Mouse (Mus musculus) midbrain, embryonic 15.5 days (tissue): ENCODE results near the gene Gnpat. TPM values are rescaled to one million over a fixed set of nuclear protein-coding genes. Genes with fewer than 3 reads are reported as not detected.
A peak's percentile ranks its signal among the peaks of the same experiment; 100 is the strongest.

Source experiments
- ATAC-seq: fragments of 200-750 bp; cut with Nextera tagmentation; replicated peaks from 2 replicates; pipeline ENCODE4 v1.8.0; 2017; ENCODE audit warnings: moderate TSS enrichment
- H3K27ac ChIP-seq: fragments of 300-500 bp; sonication (generic); 2 replicates; pipeline ENCODE4 v1.5.1; 2015; ENCODE audit warnings: mild to moderate bottlenecking, inconsistent platforms
- H3K27me3 ChIP-seq: fragments of 300-500 bp; sonication (generic); replicated peaks from 2 replicates; pipeline ENCODE4 v1.6.1; 2015; ENCODE audit warnings: inconsistent platforms
- H3K36me3 ChIP-seq: fragments of 300-500 bp; sonication (generic); replicated peaks from 2 replicates; pipeline ENCODE4 v1.6.1; 2015; ENCODE audit warnings: inconsistent platforms
- H3K4me1 ChIP-seq: fragments of 300-500 bp; sonication (generic); 2 replicates; pipeline ENCODE4 v1.6.1; 2015; ENCODE audit warnings: inconsistent platforms
- H3K4me2 ChIP-seq: fragments of 300-500 bp; sonication (generic); 2 replicates; pipeline ENCODE4 v1.6.1; 2015; ENCODE audit warnings: inconsistent platforms, mild to moderate bottlenecking, moderate library complexity
- H3K4me3 ChIP-seq: fragments of 300-500 bp; sonication (generic); 2 replicates; pipeline ENCODE4 v1.5.1; 2015; ENCODE audit warnings: mild to moderate bottlenecking, inconsistent platforms
- H3K9ac ChIP-seq: fragments of 300-500 bp; sonication (generic); 2 replicates; pipeline ENCODE4 v1.6.1; 2015; ENCODE audit warnings: mild to moderate bottlenecking, inconsistent platforms
- H3K9me3 ChIP-seq: fragments of 300-500 bp; sonication (generic); 2 replicates; pipeline ENCODE4 v1.6.1; 2016; ENCODE audit warnings: inconsistent platforms
- WGBS: fragments of 180-500 bp; shearing (Covaris S2); methylation state at CpG from one replicate; pipeline ENCODE4 v1.1.7; 2015; ENCODE audit warnings: mixed read lengths; 5-methylcytosine and 5-hydroxymethylcytosine counted together
- polyA plus RNA-seq: library from polyadenylated mRNA; unstranded; fragments of >200 nt; fragmentation: Nextera tagmentation; extraction: Ambion mirVana; gene quantifications from 2 replicates; pipeline ENCODE4 v1.2.1, GENCODE M21; 2015

Gnpat gene
- polyA plus RNA-seq = 77.5 and 83.9 TPM in 2 replicates

DNA sequence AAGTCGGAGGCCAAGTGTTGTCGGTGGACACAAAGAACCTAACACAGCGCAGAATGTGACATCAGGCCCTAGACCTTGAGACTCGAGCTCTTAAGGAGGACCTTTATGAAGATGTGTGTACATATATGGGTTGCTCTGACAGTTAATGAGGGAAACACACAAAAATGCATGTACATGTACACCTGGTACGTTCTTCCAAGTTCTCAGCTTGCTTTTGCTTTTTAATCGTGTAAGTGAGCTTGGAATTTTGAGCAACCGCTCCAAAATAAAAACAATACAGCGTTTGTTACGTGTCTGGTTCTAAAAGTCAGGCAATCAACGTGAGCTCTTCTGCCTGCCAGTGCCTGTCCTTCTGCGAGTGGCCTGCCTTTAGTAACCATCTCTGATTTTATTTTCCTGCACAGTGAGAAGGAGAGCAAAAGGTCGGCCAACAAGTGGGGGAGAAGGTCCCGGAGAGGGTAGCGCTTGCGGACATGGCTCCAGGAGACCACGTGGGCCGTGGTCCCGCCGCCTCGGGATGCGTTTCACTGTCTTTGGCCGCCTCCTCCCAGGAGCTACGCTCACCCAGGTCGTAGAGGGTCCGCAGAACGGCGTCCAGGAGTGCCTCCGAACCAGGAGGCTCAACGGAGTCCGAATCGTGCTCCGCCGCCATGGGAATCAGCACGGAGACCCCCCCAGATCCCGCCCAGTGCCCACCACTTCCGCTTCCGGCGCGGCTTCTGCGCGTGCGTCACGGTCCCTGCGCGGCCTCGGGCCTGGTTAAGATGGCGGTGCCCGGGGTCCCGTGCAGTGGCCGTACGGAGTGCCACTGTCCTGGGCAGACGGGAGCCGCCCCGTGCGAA lies at the start of gene Gnpat, which contains the start of gene 2810004N23Rik:
Gene Gnpat, plus strand, starts transcription at position 713 of the 842 bp plus-strand sequence.
Gene 2810004N23Rik, minus strand, starts transcription at position 800 of the 842 bp plus-strand sequence.
- no peaks in the 10 kb centered on the region for H3K9me3 ChIP-seq
- ATAC-seq = peak; percentile 99
- peak within 1 kb of the TSS; percentile 99 for H3K4me3 ChIP-seq
- H3K4me1 ChIP-seq = peaks cover 22% of the 10 kb centered on the region
- H3K27me3 ChIP-seq = no peaks in the 10 kb centered on the region
- H3K4me2 ChIP-seq = peak within 1 kb of the TSS; percentile 91
- peak within 1 kb of the TSS; percentile 99 for H3K9ac ChIP-seq
- peaks cover 18% of the 10 kb centered on the region; the same call in 1 of the 2 replicates for H3K36me3 ChIP-seq
- WGBS = 2% methylated on average over 55 of the region's 55 CpGs
- peak within 1 kb of the TSS; percentile 95 for H3K27ac ChIP-seq

GRCm38 (mm10) chr8:124813326-124813725 lies 49.5 kb upstream of the Gnpat start:
- Histone ChIP-seq H3K4me2 (no peak overlapping the region), H3K27ac (no peak overlapping the region), H3K4me3 (no peak overlapping the region), H3K4me1 (peaks cover 19% of the 10 kb centered on the region), H3K9me3 (no peaks in the 10 kb centered on the region), H3K9ac (no peak overlapping the region), H3K36me3 (peaks cover 19% of the 10 kb centered on the region), H3K27me3 (no peaks in the 10 kb centered on the region)
- ATAC-seq = no peak
- WGBS = 95% methylated on average over 4 of the region's 4 CpGs

- Histone ChIP-seq H3K27ac (no peak overlapping the region), H3K4me1 (peaks cover 5% of the 10 kb centered on the region), H3K9ac (no peak overlapping the region), H3K27me3 (no peaks in the 10 kb centered on the region), H3K9me3 (no peaks in the 10 kb centered on the region), H3K4me3 (no peak overlapping the region), H3K36me3 (peaks cover 32% of the 10 kb centered on the region), H3K4me2 (no peak overlapping the region)
- no peak for ATAC-seq
- 87% methylated on average over 12 of the region's 12 CpGs for WGBS
Observed at GRCm38 (mm10) chr8:124815870-124816269, 47.0 kb upstream of the Gnpat start.

DNA sequence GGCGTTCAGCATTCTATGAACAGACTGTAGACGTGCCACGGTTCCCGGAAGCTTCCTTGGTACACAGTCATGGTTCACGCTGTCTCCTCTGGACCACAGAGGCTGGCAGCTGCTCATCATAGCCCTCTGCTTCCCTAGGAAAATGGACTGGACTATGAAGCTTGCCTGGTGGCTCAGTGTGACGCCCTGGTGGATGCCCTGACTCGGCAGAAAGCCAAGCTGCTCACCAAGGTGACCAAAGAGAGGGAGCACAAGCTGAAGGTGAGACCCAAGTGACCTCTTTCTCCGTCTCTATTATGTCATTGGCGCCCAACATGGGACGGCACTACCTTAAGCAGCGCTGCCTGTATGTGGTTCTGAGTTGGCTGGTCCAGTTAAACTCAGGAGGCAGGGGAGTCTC lies 46.0 kb upstream of the Gnpat start:
- no peak overlapping the region for H3K4me2 ChIP-seq
- H3K36me3 ChIP-seq = peaks cover 32% of the 10 kb centered on the region

DNA sequence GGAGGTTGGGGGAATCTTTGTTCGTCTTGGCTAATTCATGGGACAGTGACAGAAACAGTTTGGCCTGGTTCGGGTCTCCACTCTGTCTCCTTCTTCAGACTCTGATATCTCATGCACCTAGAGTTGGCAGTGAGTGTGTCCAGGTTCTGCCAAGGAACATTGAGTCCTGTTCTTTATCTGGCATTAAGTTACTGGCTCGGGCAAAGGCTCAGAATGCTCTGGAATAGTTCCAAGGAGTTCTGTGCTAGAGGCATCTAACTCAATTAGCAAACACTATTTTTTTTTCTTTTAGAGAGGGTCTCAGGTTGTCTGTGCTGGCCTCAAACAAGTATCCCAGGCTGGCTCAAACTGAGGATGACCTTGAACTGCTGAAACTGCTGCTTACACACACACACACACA lies 45.5 kb upstream of the Gnpat start:
- H3K4me2 ChIP-seq = no peak overlapping the region
- H3K9ac ChIP-seq = no peak overlapping the region
- no peak for ATAC-seq
- 92% methylated on average over 3 of the region's 3 CpGs for WGBS
- peaks cover 32% of the 10 kb centered on the region for H3K36me3 ChIP-seq
- H3K27me3 ChIP-seq = no peaks in the 10 kb centered on the region
- H3K9me3 ChIP-seq = no peaks in the 10 kb centered on the region
- H3K27ac ChIP-seq = no peak overlapping the region
- H3K4me3 ChIP-seq = no peak overlapping the region
- no peaks in the 10 kb centered on the region for H3K4me1 ChIP-seq

More for the DNA sequence above, 46.0 kb upstream of the Gnpat start:
- Histone ChIP-seq H3K27ac (no peak overlapping the region), H3K9ac (no peak overlapping the region), H3K27me3 (no peaks in the 10 kb centered on the region), H3K4me1 (no peaks in the 10 kb centered on the region), H3K4me3 (no peak overlapping the region), H3K9me3 (no peaks in the 10 kb centered on the region)
- no peak for ATAC-seq
- WGBS = 92% methylated on average over 11 of the region's 11 CpGs

- no peaks in the 10 kb centered on the region for H3K4me1 ChIP-seq
- ATAC-seq = no peak
- 77% methylated on average over 6 of the region's 6 CpGs for WGBS
- H3K9ac ChIP-seq = no peak overlapping the region
- H3K9me3 ChIP-seq = no peaks in the 10 kb centered on the region
- H3K36me3 ChIP-seq = peaks cover 49% of the 10 kb centered on the region
- H3K4me3 ChIP-seq = no peak overlapping the region
- no peak overlapping the region for H3K4me2 ChIP-seq
- no peak overlapping the region for H3K27ac ChIP-seq
- no peaks in the 10 kb centered on the region for H3K27me3 ChIP-seq
Observed at GRCm38 (mm10) chr8:124819612-124820115, 43.2 kb upstream of the Gnpat start.

- H3K9me3 ChIP-seq = no peaks in the 10 kb centered on the region
- H3K4me1 ChIP-seq = no peaks in the 10 kb centered on the region
- no peak overlapping the region for H3K9ac ChIP-seq
- 77% methylated on average over 11 of the region's 11 CpGs for WGBS
- H3K4me2 ChIP-seq = no peak overlapping the region
- H3K36me3 ChIP-seq = peaks cover 54% of the 10 kb centered on the region
- H3K27me3 ChIP-seq = no peaks in the 10 kb centered on the region
- no peak overlapping the region for H3K4me3 ChIP-seq
- ATAC-seq = no peak
- no peak overlapping the region for H3K27ac ChIP-seq
Observed at GRCm38 (mm10) chr8:124820125-124820524, 42.7 kb upstream of the Gnpat start.

- H3K9ac ChIP-seq = no peak overlapping the region
- H3K4me3 ChIP-seq = no peak overlapping the region
- H3K4me1 ChIP-seq = no peaks in the 10 kb centered on the region
- H3K27ac ChIP-seq = no peak overlapping the region
- H3K4me2 ChIP-seq = no peak overlapping the region
- no peaks in the 10 kb centered on the region for H3K9me3 ChIP-seq
- ATAC-seq = no peak
- H3K36me3 ChIP-seq = peaks cover 41% of the 10 kb centered on the region
- 70% methylated on average over 6 of the region's 6 CpGs for WGBS
- no peaks in the 10 kb centered on the region; the same call in 1 of the 2 replicates for H3K27me3 ChIP-seq
Observed at GRCm38 (mm10) chr8:124823497-124823896, 39.3 kb upstream of the Gnpat start.

DNA sequence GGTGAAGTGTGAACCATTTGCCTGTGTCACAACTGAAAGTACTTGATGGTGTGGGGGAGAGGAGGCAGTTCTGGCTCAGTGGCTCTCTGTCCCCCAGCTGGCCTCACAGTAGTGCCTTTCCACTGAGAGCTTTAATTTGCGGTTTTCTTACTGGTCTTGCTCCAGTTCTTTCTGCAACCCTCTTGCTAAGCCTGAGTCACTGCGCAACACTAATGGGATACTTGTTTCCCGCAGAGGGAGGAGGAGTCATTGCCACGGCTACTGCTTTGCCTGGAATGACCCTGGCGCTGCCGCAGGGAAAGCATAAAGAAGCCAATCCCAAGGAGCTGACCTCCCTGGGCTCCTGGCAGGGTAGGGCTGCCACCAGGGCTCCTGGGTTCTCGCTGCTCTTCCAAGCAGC lies 36.2 kb upstream of the Gnpat start:
- no peaks in the 10 kb centered on the region for H3K4me1 ChIP-seq
- no peaks in the 10 kb centered on the region; the same call in 1 of the 2 replicates for H3K27me3 ChIP-seq
- H3K9ac ChIP-seq = no peak overlapping the region
- H3K4me2 ChIP-seq = no peak overlapping the region
- ATAC-seq = no peak
- H3K36me3 ChIP-seq = peaks cover 42% of the 10 kb centered on the region
- 26% methylated on average over 7 of the region's 7 CpGs for WGBS
- H3K4me3 ChIP-seq = no peak overlapping the region
- H3K27ac ChIP-seq = no peak overlapping the region
- no peaks in the 10 kb centered on the region for H3K9me3 ChIP-seq

GRCm38 (mm10) chr8:124827387-124827786 lies 35.4 kb upstream of the Gnpat start:
- H3K36me3 ChIP-seq = peaks cover 42% of the 10 kb centered on the region
- H3K4me3 ChIP-seq = no peak overlapping the region
- no peak for ATAC-seq

DNA sequence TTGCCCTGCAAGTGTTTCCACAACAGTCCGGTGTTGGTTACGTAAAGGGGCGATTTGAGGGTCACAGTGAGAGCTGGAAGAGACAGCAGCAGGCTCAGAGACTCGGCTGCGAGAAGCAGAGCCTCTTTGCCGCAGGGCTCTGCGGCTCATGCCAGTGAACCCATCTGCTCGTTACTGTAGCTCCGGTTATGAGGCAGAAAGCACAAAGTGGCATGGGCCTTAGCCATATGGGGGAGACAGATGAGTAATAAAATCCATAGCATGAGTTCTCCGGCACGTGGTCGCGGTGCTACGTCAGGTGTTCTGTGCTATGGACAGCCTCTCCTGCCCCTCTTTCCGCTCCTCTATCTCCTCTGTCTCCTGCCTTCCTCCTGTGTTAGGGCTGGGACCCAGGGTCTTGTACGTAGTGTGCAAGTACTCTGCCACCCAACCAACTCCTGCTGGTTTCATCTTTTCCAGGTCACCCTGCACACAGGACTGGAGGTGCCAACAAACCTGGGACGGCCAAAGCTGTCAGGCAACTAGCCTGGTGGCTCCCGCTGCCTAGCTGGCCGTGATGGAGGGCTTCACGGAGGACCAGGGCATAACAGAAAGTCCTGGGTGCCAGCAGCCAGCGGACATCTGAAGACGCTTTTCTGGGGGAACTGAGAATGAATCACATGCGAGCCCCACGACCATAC lies 34.1 kb upstream of the Gnpat start:
- Histone ChIP-seq H3K4me3 (no peak overlapping the region), H3K4me1 (no peaks in the 10 kb centered on the region), H3K9ac (no peak overlapping the region), H3K27ac (no peak overlapping the region), H3K36me3 (peaks cover 30% of the 10 kb centered on the region; the same call in 1 of the 2 replicates), H3K9me3 (no peaks in the 10 kb centered on the region), H3K4me2 (no peak overlapping the region), H3K27me3 (no peaks in the 10 kb centered on the region; the same call in 1 of the 2 replicates)
- WGBS = 83% methylated on average over 24 of the region's 24 CpGs
- no peak for ATAC-seq

More at GRCm38 (mm10) chr8:124827387-124827786, 35.4 kb upstream of the Gnpat start:
- H3K27ac ChIP-seq = no peak overlapping the region
- 2% methylated on average over 5 of the region's 5 CpGs for WGBS
- H3K27me3 ChIP-seq = no peaks in the 10 kb centered on the region; the same call in 1 of the 2 replicates
- H3K4me1 ChIP-seq = no peaks in the 10 kb centered on the region
- no peak overlapping the region for H3K4me2 ChIP-seq
- no peak overlapping the region for H3K9ac ChIP-seq
- no peaks in the 10 kb centered on the region for H3K9me3 ChIP-seq

GRCm38 (mm10) chr8:124830050-124830449 lies 32.8 kb upstream of the Gnpat start:
- Histone ChIP-seq H3K36me3 (peaks cover 21% of the 10 kb centered on the region; the same call in 1 of the 2 replicates), H3K4me3 (no peak overlapping the region), H3K9ac (no peak overlapping the region)

More at GRCm38 (mm10) chr8:124830050-124830449, 32.8 kb upstream of the Gnpat start:
- no peak overlapping the region for H3K4me2 ChIP-seq
- H3K27me3 ChIP-seq = no peaks in the 10 kb centered on the region; the same call in 1 of the 2 replicates
- 80% methylated on average over 13 of the region's 13 CpGs for WGBS
- no peak for ATAC-seq
- H3K4me1 ChIP-seq = no peaks in the 10 kb centered on the region
- H3K9me3 ChIP-seq = no peaks in the 10 kb centered on the region
- no peak overlapping the region for H3K27ac ChIP-seq
